Mouse (Mus musculus) small intestine, adult 2 months (tissue): ENCODE data around the gene Mob3b. TPM values are rescaled to one million over a fixed set of nuclear protein-coding genes. Genes with fewer than 3 reads are reported as not detected.

Experiments used
- H3K27ac ChIP-seq: fragments of 200-500 bp; 2 replicates; pipeline ENCODE4 v1.5.1; 2012; ENCODE audit warnings: low read depth, low read length, control low read depth, inconsistent platforms; ENCODE audit not compliant: insufficient read depth
- H3K27me3 ChIP-seq: fragments of 200-500 bp; 2 replicates; pipeline ENCODE4 v1.6.1; 2012; ENCODE audit warnings: mild to moderate bottlenecking, moderate library complexity, low read length, inconsistent platforms; ENCODE audit not compliant: control insufficient read depth, insufficient read depth
- H3K36me3 ChIP-seq: fragments of 200-500 bp; 2 replicates; pipeline ENCODE4 v1.6.1; 2012; ENCODE audit warnings: mild to moderate bottlenecking, low read length, control low read depth, inconsistent platforms; ENCODE audit not compliant: control insufficient read depth, insufficient read depth
- H3K4me1 ChIP-seq: fragments of 200-500 bp; 2 replicates; pipeline ENCODE4 v1.6.1; 2012; ENCODE audit warnings: low read length, inconsistent platforms, mixed read lengths; ENCODE audit not compliant: control insufficient read depth, insufficient read depth, insufficient read length
- H3K4me3 ChIP-seq: fragments of 200-500 bp; 2 replicates; pipeline ENCODE4 v1.5.1; 2012; ENCODE audit warnings: low read depth, mild to moderate bottlenecking, control low read depth, inconsistent platforms, low read length, moderate library complexity
- CTCF ChIP-seq: fragments of 200-500 bp; IDR thresholded peaks from 2 replicates; pipeline ENCODE4 v1.5.1; 2012; ENCODE audit warnings: low read depth, mild to moderate bottlenecking, control low read depth, inconsistent platforms, low read length, moderate library complexity, mixed read lengths; ENCODE audit not compliant: insufficient replicate concordance, insufficient read length; ENCODE audit errors: extremely low read depth
- POLR2A ChIP-seq: fragments of 200-500 bp; IDR thresholded peaks from 2 replicates; pipeline ENCODE4 v1.6.1; 2012; ENCODE audit warnings: low read depth, mild to moderate bottlenecking, control low read depth, inconsistent platforms, low read length, moderate library complexity
- WGBS: fragments of 180-500 bp; shearing (Covaris S2); methylation state at CpG from one replicate; pipeline ENCODE4 v1.1.7; 2018; 5-methylcytosine and 5-hydroxymethylcytosine counted together
- polyA plus RNA-seq: library from polyadenylated mRNA; depleted of rRNA; stranded (reverse); fragments of >200 nt; gene quantifications from 2 replicates; pipeline ENCODE4 v1.2.3, GENCODE M21; 2012

Gene Mob3b
- polyA plus RNA-seq, 1 experiment: 12.2 TPM

DNA sequence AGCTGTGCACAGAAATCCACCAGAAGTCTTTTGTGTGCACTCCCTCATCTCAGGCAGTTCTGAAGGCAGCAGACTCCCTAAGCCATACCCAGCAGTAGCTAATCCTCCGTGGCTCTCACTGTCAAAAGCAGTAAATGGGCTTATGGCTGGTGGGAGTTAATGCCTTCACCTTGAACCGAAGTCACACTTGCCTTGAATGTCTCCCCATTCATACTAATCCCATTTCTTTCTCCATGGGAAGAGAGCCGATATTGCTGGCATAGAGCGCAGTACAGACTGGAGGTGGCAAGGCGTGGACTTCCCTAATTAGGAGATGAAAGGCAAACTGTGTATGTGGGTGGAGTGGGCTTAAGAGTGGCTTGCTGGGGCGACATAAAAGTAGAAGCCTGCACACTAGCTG is 41.4 kb downstream of the Mob3b start:
- Histone ChIP-seq H3K27me3 (no peaks in the 10 kb centered on the region), H3K4me3 (no peak overlapping the region), H3K36me3 (no peaks in the 10 kb centered on the region), H3K27ac (no peak overlapping the region), H3K4me1 (peaks cover 18% of the 10 kb centered on the region)
- whole genome bisulfite sequencing: 59% methylated on average over 6 of the region's 6 CpGs
- TF ChIP-seq POLR2A: no peak
- no peak for TF ChIP-seq CTCF

GRCm38 (mm10) chr4:35114950-35115349 is 42.3 kb downstream of the Mob3b start:
- Histone ChIP-seq H3K27ac (no peak overlapping the region), H3K27me3 (no peaks in the 10 kb centered on the region), H3K4me1 (peaks cover 18% of the 10 kb centered on the region), H3K4me3 (no peak overlapping the region), H3K36me3 (no peaks in the 10 kb centered on the region)
- WGBS: 71% methylated on average over 2 of the region's 2 CpGs
- TF ChIP-seq POLR2A (no peak), CTCF (no peak)

- no peak overlapping the region for H3K4me3 ChIP-seq
- WGBS: 26% methylated on average over 13 of the region's 13 CpGs
- H3K27ac ChIP-seq: peak overlapping the region; percentile 69
- H3K36me3 ChIP-seq: no peaks in the 10 kb centered on the region
- H3K27me3 ChIP-seq: no peaks in the 10 kb centered on the region
- TF ChIP-seq POLR2A (no peak), CTCF (no peak)
- H3K4me1 ChIP-seq: peaks cover 15% of the 10 kb centered on the region
These were observed 43.6 kb downstream of the Mob3b start for GRCm38 (mm10) chr4:35113516-35114248.

DNA sequence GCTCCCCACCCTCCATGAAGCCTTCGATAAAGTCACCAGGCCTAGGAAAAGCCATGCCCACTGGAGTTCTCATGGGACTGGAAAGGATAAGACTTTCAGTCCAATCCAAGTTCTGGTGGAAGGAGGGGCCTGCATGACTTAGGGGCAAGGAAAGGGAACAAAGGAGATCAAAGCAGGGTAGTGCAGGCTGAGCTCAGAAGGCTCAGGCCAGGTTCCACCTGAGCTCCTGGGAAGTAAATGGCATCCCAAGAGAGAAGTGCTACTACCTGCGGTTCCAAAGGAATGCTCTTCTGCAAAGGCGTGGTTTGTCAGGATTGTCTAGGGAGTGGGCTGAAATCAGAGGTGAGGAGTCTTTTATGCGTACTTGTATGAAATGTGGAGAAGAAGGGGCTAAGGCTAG is 44.8 kb downstream of the Mob3b start:
- Histone ChIP-seq H3K27me3 (no peaks in the 10 kb centered on the region), H3K4me3 (no peak overlapping the region), H3K4me1 (peaks cover 15% of the 10 kb centered on the region), H3K27ac (peak overlapping the region; percentile 69; the same call in 1 of the 2 replicates), H3K36me3 (no peaks in the 10 kb centered on the region)
- 56% methylated on average over 4 of the region's 4 CpGs for WGBS
- no peak for TF ChIP-seq POLR2A

DNA sequence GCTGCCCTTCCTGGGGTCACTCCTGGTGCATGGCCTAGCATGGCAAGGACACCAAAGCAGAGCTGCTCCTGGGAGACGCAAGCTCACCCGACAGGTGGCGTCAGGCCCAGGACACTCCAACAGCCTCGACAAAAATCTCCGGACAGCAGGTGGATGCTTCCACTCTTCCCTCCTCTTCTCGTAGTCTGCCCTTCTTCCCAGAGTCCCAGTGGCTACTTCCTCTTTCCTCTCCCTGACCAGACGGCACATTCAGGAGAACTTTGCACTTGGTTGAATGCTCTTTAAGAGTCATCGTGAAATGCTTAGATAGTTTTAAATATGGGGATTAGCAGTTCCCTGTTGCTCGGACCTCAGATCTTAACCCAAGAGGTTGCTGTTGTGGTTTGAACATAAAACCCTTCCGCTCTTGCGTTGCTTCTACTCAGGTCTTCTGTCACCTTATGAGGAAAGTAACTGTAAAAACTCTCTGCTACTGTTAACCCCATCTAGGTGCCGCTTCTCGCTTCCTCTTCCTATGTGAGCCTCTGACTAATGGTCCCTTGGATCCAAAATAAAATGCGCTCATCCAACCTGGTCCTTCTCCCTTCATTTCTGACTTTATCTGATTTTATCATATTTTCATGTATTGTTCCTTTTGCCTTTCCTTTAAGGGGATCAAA is 52.0 kb downstream of the Mob3b start:
- H3K27me3 ChIP-seq: no peaks in the 10 kb centered on the region
- 64% methylated on average over 14 of the region's 14 CpGs for WGBS
- H3K4me1 ChIP-seq: peaks cover 7% of the 10 kb centered on the region
- no peak overlapping the region for H3K27ac ChIP-seq
- H3K36me3 ChIP-seq: no peaks in the 10 kb centered on the region
- TF ChIP-seq CTCF (no peak), POLR2A (no peak)
- H3K4me3 ChIP-seq: no peak overlapping the region

DNA sequence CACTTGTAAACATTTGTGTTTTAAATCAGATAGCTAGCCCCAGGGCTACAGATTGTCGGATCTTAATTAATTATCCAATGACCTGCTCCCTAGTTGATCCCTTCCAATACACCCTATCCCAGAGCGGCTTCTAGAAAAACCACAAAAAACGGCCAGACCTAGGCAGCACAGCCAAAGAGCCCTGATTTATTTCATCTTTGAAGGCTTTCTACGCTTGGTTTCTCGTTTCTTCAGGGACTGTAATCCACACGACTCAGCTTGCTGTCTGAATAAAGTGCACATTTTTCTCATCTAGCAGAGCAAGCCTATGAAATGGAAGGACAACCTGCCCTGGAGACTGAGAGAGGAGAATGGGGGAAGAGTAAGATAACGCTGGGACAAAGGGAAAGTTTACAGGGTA is 56.1 kb downstream of the Mob3b start:
- no peaks in the 10 kb centered on the region for H3K27me3 ChIP-seq
- no peak overlapping the region for H3K27ac ChIP-seq
- 83% methylated on average over 7 of the region's 7 CpGs for WGBS
- H3K4me3 ChIP-seq: no peak overlapping the region
- TF ChIP-seq CTCF: no peak
- TF ChIP-seq POLR2A: no peak
- H3K36me3 ChIP-seq: no peaks in the 10 kb centered on the region
- peaks cover 28% of the 10 kb centered on the region for H3K4me1 ChIP-seq
